Mouse (Mus musculus): ENCODE results near the gene Tpgs1.

DNA sequence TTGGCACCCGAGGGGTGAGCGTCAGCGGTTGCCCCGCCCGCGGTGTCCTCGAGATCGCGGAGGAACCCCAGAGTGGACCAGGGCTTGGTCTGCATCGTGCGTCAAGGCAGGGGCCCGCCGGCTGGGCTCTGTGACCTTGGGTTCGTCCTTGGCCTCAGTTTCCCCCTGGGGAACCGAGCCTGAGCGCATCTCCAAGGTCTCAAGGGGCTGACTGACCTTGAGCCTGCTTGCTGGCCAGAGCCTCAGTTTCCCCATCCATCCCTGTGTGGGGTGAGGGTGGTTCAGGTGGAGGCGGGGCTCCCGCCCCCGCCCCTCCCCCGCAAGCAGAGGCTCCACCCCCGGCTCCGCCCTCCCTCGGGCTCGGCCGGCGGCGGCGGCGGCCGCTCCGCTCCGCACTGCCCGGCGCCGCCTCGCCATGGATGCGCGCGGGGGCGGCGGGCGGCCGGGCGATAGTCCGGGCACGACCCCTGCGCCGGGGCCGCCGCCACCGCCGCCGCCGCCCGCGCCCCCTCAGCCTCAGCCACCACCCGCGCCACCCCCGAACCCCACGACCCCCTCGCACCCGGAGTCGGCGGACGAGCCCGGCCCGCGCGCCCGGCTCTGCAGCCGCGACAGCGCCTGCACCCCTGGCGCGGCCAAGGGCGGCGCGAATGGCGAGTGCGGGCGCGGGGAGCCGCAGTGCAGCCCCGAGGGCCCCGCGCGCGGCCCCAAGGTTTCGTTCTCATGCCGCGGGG lies 47.3 kb downstream of the Tpgs1 start, which contains the start of gene Hcn2:
- no peak for TF ChIP-seq JUND (conservative IDR thresholded peaks at IDR 0.05; ENCODE audit: low read depth, low read length)
- TF ChIP-seq POLR2A (IDR thresholded peaks at IDR 0.05; ENCODE audit: low read depth, low read length) = no peak
- no peak for TF ChIP-seq EP300 (IDR thresholded peaks at IDR 0.05; ENCODE audit: low read length)
- no peak for TF ChIP-seq ELF1 (IDR thresholded peaks at IDR 0.05; ENCODE audit: low read depth, low read length)
- no peak for TF ChIP-seq MYC (IDR thresholded peaks at IDR 0.05; ENCODE audit: low read depth, low read length)
- TF ChIP-seq CHD2 (IDR thresholded peaks at IDR 0.05; ENCODE audit: low read length) = no peak
- no peak for TF ChIP-seq ZC3H11A (IDR thresholded peaks at IDR 0.05; ENCODE audit: low read depth, low read length)
- no peak for TF ChIP-seq ZNF384 (IDR thresholded peaks at IDR 0.05; ENCODE audit: low read depth, low read length)
- no peak for TF ChIP-seq TCF12 (IDR thresholded peaks at IDR 0.05; ENCODE audit: low read depth, low read length)
- TF ChIP-seq SMC3 (IDR thresholded peaks at IDR 0.05; ENCODE audit: low read depth, low read length) = no peak
- no peak for TF ChIP-seq CTCF (conservative IDR thresholded peaks at IDR 0.05 in 1 of 2, IDR thresholded peaks at IDR 0.05 in 1 of 2; ENCODE audit: low read depth in 2 of 2, low read length in 2 of 2)
- TF ChIP-seq MEF2A (IDR thresholded peaks at IDR 0.05; ENCODE audit: borderline replicate concordance, low read depth, low read length) = no peak
- no peak for TF ChIP-seq USF2 (conservative IDR thresholded peaks at IDR 0.05; ENCODE audit: low read depth, low read length)
- no peak for TF ChIP-seq BHLHE40 (IDR thresholded peaks at IDR 0.05; ENCODE audit: low read depth, low read length)
